ENCODE assay signal across 15 mouse cellular contexts in genomic region chr2:71974143-71974846, GRCm38 (mm10). TPM values are rescaled to one million over a fixed set of nuclear protein-coding genes. Genes with fewer than 3 reads are reported as not detected.
DNase-seq lines count a peak whose midpoint lies in the region; ATAC-seq and TF ChIP-seq lines count a peak whose summit lies in the region.
"Had no signal": no experiment of that assay in that cellular context is flagged by ENCODE, and none has a peak within 500 bp of the region (broad histone marks: within the 10 kb centered on the region; RNA-seq: fewer than 3 reads in every experiment).

No protein-coding gene starts in this region.

- H3K4me1 ChIP-seq in heart, adult 2 months (ENCODE audit: control insufficient read depth, insufficient read depth, low read length), result no peaks in the 10 kb centered on the region
- H3K4me1 ChIP-seq in heart, embryonic 11.5 days (ENCODE audit: control insufficient read depth, insufficient read depth, low read length), result no peaks in the 10 kb centered on the region
- peaks cover 6 to 17% of the 10 kb centered on the region in 2 experiments; a peak in 3 of 4 replicates for H3K4me1 ChIP-seq in CH12.LX (ENCODE audit: control insufficient read depth in 1 of 2, insufficient read depth in 2 of 2)
- H3K4me1 ChIP-seq: heart, embryonic 15.5 days had no signal

- dilution Hi-C loops in CH12.LX (cut with MboI; ENCODE audit: extremely low pct_ligation_motif_present, extremely low pct_unique_long_range_greater_than_20kb, low sequenced_read_pairs), result no loop called here

- 52% methylated on average over 11 of the region's 11 CpGs for WGBS in heart, adult 2 months
- WGBS in heart, embryonic 11.5 days (ENCODE audit: insufficient replicate concordance), result 84% methylated on average over 10 of the region's 11 CpGs

- H3K4me3 ChIP-seq in heart, adult 2 months, result no peak overlapping the region
- no peak overlapping the region for H3K4me3 ChIP-seq in heart, embryonic 11.5 days (ENCODE audit: low read depth, low read length)
- peak overlapping the region in 1 of 3 experiments; percentile 39 for H3K4me3 ChIP-seq in CH12.LX (replicated peaks in 1 of 3; ENCODE audit: low read depth in 2 of 3, low read length in 2 of 3, poor library complexity in 1 of 3)
- H3K4me3 ChIP-seq: heart, embryonic 15.5 days; limb, embryonic 12.5 days; megakaryocyte, embryonic 14.5 days; myocyte had no signal

- in situ Hi-C loops in CH12.LX (cut with MboI; ENCODE audit: low pct_ligation_motif_present, low pct_unique_long_range_greater_than_20kb, low sequenced_read_pairs), result no loop called here

- no peak for TF ChIP-seq RAD21 in CH12.LX (IDR thresholded peaks at IDR 0.05; ENCODE audit: low read depth, low read length)

- H3K27ac ChIP-seq in heart, adult 2 months, result no peak overlapping the region
- no peak overlapping the region for H3K27ac ChIP-seq in heart, embryonic 11.5 days (ENCODE audit: low read depth, low read length)
- no peak overlapping the region for H3K27ac ChIP-seq in CH12.LX (ENCODE audit: insufficient read depth, low read depth)
- H3K27ac ChIP-seq: heart, embryonic 15.5 days; limb, embryonic 12.5 days had no signal

- H3K36me3 ChIP-seq in heart, adult 2 months (ENCODE audit: control insufficient read depth, insufficient read depth, low read length), result no peaks in the 10 kb centered on the region
- H3K36me3 ChIP-seq in heart, embryonic 11.5 days (ENCODE audit: control insufficient read depth, insufficient read depth, low read length), result no peaks in the 10 kb centered on the region
- no peaks in the 10 kb centered on the region for H3K36me3 ChIP-seq in CH12.LX (replicated peaks in 1 of 2; ENCODE audit: control insufficient read depth in 1 of 2, insufficient read depth in 1 of 2, low read length in 1 of 2)
- H3K36me3 ChIP-seq: heart, embryonic 15.5 days; limb, embryonic 12.5 days had no signal

- no peak overlapping the region for H3K9ac ChIP-seq in heart, adult 2 months (ENCODE audit: low read depth, low read length)
- no peak overlapping the region for H3K9ac ChIP-seq in heart, embryonic 11.5 days (ENCODE audit: low read depth, low read length)
- no peak overlapping the region for H3K9ac ChIP-seq in CH12.LX (ENCODE audit: insufficient read depth, low read depth)
- H3K9ac ChIP-seq: heart, embryonic 15.5 days; limb, embryonic 12.5 days; lung, embryonic 14.5 days had no signal

- H3K27me3 ChIP-seq in heart, adult 2 months (ENCODE audit: control insufficient read depth, insufficient read depth, low read length), result no peaks in the 10 kb centered on the region
- H3K27me3 ChIP-seq in heart, embryonic 11.5 days (ENCODE audit: control insufficient read depth, insufficient read depth, low read length), result peaks cover 2% of the 10 kb centered on the region; the same call in 1 of the 2 replicates
- no peaks in the 10 kb centered on the region for H3K27me3 ChIP-seq in CH12.LX (replicated peaks)
- H3K27me3 ChIP-seq: heart, embryonic 15.5 days had no signal

- TF ChIP-seq CTCF in heart, adult 2 months (IDR thresholded peaks at IDR 0.05), result no peak
- no peak for TF ChIP-seq CTCF in CH12.LX (conservative IDR thresholded peaks at IDR 0.05 in 1 of 2, IDR thresholded peaks at IDR 0.05 in 1 of 2; ENCODE audit: low read depth in 2 of 2, low read length in 2 of 2)

- peak; percentile 25 to 47 for DNase-seq in heart, adult 2 months
- peak; percentile 71 for DNase-seq in CH12.LX (ENCODE audit: extremely low read depth)
- no peak for DNase-seq in right cerebral cortex, postnatal 25 days
- DNase-seq in urinary bladder, postnatal 36 days (ENCODE audit: low spot score in 2 of 2), result no peak
- no peak for DNase-seq in yolk sac, embryonic 10.5 days (ENCODE audit: low spot score)
- DNase-seq: kidney, adult 8-10 months; lung, embryonic 14.5 days; spleen, adult 18-20 months had no signal

- H3K79me2 ChIP-seq in heart, adult 2 months (replicated peaks; ENCODE audit: control insufficient read depth, insufficient read depth, low read length), result no peaks in the 10 kb centered on the region
- no peaks in the 10 kb centered on the region for H3K79me2 ChIP-seq in CH12.LX (replicated peaks; ENCODE audit: control insufficient read depth, extremely low read depth, insufficient read depth, poor library complexity, severe bottlenecking)

- no peak overlapping the region for H3K4me2 ChIP-seq in heart, embryonic 11.5 days
- H3K4me2 ChIP-seq in CH12.LX (ENCODE audit: insufficient read depth, low read depth, poor library complexity, severe bottlenecking), result no peak overlapping the region
- H3K4me2 ChIP-seq: heart, embryonic 15.5 days; limb, embryonic 12.5 days; lung, embryonic 14.5 days had no signal

- no peaks in the 10 kb centered on the region for H3K9me3 ChIP-seq in heart, embryonic 11.5 days (replicated peaks; ENCODE audit: control insufficient read depth, low read length)
- no peaks in the 10 kb centered on the region for H3K9me3 ChIP-seq in CH12.LX (replicated peaks; ENCODE audit: low read length)
- H3K9me3 ChIP-seq: heart, embryonic 15.5 days; limb, embryonic 12.5 days had no signal

- intact Hi-C loops in heart, adult 2 months (cut with DNase I), result no loop called here

- no peak for ATAC-seq in heart, embryonic 11.5 days (replicated peaks; ENCODE audit: insufficient number of reproducible peaks, low FRiP score, low TSS enrichment)
- ATAC-seq in cerebellum, adult (ENCODE audit: insufficient number of reproducible peaks, low FRiP score, low TSS enrichment), result peak; percentile 91
- ATAC-seq in granulocyte monocyte progenitor cell, adult 5-6 weeks (replicated peaks; ENCODE audit: poor library complexity, severe bottlenecking), result 0 out of 2 replicates have a peak, but pooled peaks have one; percentile 25

- no peak for TF ChIP-seq POLR2A in heart, adult 2 months (IDR thresholded peaks at IDR 0.05; ENCODE audit: insufficient read depth, low read depth, low read length)
- no peak for TF ChIP-seq POLR2A in CH12.LX (IDR thresholded peaks at IDR 0.05; ENCODE audit: low read depth, low read length)

- no peak for TF ChIP-seq EP300 in heart, adult 2 months (IDR thresholded peaks at IDR 0.05; ENCODE audit: insufficient read depth, low read depth, low read length)
- no peak for TF ChIP-seq EP300 in CH12.LX (IDR thresholded peaks at IDR 0.05; ENCODE audit: low read length)

TF ChIP-seq in CH12.LX, 34 proteins besides CTCF, POLR2A, EP300 and RAD21:
- TF ChIP-seq MAFK (IDR thresholded peaks at IDR 0.05; ENCODE audit: insufficient replicate concordance, low read length), result no peak
- TF ChIP-seq MXI1 (IDR thresholded peaks at IDR 0.05; ENCODE audit: low read depth, low read length), result no peak
- TF ChIP-seq JUN (IDR thresholded peaks at IDR 0.05; ENCODE audit: insufficient read depth, low read depth, low read length), result no peak
- no peak for TF ChIP-seq RCOR1 (conservative IDR thresholded peaks at IDR 0.05; ENCODE audit: low read depth, low read length)
- TF ChIP-seq BHLHE40 (IDR thresholded peaks at IDR 0.05; ENCODE audit: low read depth, low read length), result no peak
- TF ChIP-seq MEF2A (IDR thresholded peaks at IDR 0.05; ENCODE audit: borderline replicate concordance, low read depth, low read length), result no peak
- TF ChIP-seq MAX (IDR thresholded peaks at IDR 0.05; ENCODE audit: low read length), result no peak
- TF ChIP-seq JUND (conservative IDR thresholded peaks at IDR 0.05; ENCODE audit: low read depth, low read length), result no peak
- TF ChIP-seq HCFC1 (IDR thresholded peaks at IDR 0.05; ENCODE audit: low read depth, low read length), result no peak

RNA-seq across cellular contexts. Expression of gene Rapgef4, which starts 6.7 kb away (rescaled TPM):
- 10 to 100 TPM; 25.4 to 38.9 TPM for total RNA-seq in heart, adult 2 months (2021)
- 15.3 and 35.4 TPM in 2 replicates for polyA plus RNA-seq in heart, adult 2 months (2012; rRNA removed)
- polyA plus RNA-seq in heart, embryonic 11.5 days (2014; fragmentation: Nextera tagmentation; extraction: Ambion mirVana), result 2.6 and 4.0 TPM in 2 replicates
- total RNA-seq in CH12.LX (2012; rRNA removed) (0.13 TPM in 1 of 2 replicates, not detected in the other), CH12.LX (2014; rRNA removed) (0.05 and 0.12 TPM in 2 replicates)
- polyA plus RNA-seq in CH12.LX (2012; ENCODE audit: insufficient read length, low read depth), result 0.11 TPM in 1 of 2 replicates, not detected in the other
- total RNA-seq in granulocyte monocyte progenitor cell, adult 5-6 weeks (2014; fragmentation: Nextera tagmentation), result 5.3 TPM in 1 of 2 replicates, not detected in the other
- total RNA-seq in granulocyte monocyte progenitor cell, adult 5-6 weeks (2017), result 1.2 and 2.6 TPM in 2 replicates

Comparison
In these comparisons a context has a peak if more than half of its experiments do, and no peak if none do; other contexts are left out.
1. DNase-seq: peak in heart, adult 2 months (2 of 2) and CH12.LX (single experiment); none in right cerebral cortex, postnatal 25 days (single experiment), urinary bladder, postnatal 36 days (0 of 2) and yolk sac, embryonic 10.5 days (single experiment).
2. RNA of gene Rapgef4, which starts 6.7 kb away (total RNA-seq): 25.4 to 38.9 TPM in heart, adult 2 months; 1.2 to 5.3 TPM in granulocyte monocyte progenitor cell, adult 5-6 weeks and 0.05 to 0.13 TPM in CH12.LX; every median in the first group is over 4 times any median in the second.